Mouse (Mus musculus) E14TG2a.4 (cell line): ENCODE data around the gene Ifi27l2a.

Experiments
- CTCF ChIP-seq: conservative IDR thresholded peaks from 2 replicates; pipeline ENCODE4 v1.5.1; 2014; ENCODE audit warnings: low read length
- NANOG ChIP-seq: IDR thresholded peaks from 2 replicates; pipeline ENCODE4 v1.6.1; 2014; ENCODE audit warnings: borderline replicate concordance, low read length, mixed read lengths

DNA sequence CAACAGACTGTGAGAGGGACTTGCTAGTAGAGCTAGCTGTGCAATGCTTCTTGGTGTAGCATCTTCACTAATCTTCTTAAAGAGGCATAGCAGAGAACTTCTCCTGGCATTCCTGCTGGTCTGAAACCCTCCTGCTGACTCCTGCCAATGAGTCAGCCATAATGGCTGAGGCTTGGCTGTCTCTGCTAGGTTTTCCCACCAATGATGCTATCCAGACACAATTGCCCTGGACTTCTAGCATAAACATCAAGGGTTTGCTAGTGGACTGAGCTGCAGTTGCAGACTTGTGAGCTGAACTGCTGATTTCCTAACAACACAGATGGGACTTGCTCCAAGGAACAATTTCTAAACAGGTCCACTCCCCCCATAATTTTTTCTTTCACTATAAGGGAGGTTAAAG is 9.9 kb upstream of the Ifi27l2a start:
- no peak for TF ChIP-seq CTCF
- no peak for TF ChIP-seq NANOG
